Mouse (Mus musculus) layer of hippocampus, adult 18-20 months (tissue): ENCODE data around the gene Mob2. TPM values are rescaled to one million over a fixed set of nuclear protein-coding genes. Genes with fewer than 3 reads are reported as not detected.

Source experiments
- DNase-seq, 2 experiments: peaks; one replicate each; pipeline ENCODE4 v3.0.0; 2022; ENCODE audit warnings: low spot score in 2 of 2
- total RNA-seq, 2 experiments: library from RNA; stranded (reverse); gene quantifications; 2 replicates each; pipeline ENCODE4 v1.2.3; 2021

Mob2 gene
- total RNA-seq, 2 experiments from 2014 or later, result 29.0 to 32.0 TPM

GRCm38 (mm10) chr7:142030073-142030472, 30.8 kb downstream of the Mob2 start:
- DNase-seq, result no peak

- no peak for DNase-seq
These were observed 34.9 kb downstream of the Mob2 start for GRCm38 (mm10) chr7:142025926-142026325.

- DNase-seq, result no peak
These were observed 35.7 kb downstream of the Mob2 start for GRCm38 (mm10) chr7:142025196-142025595.

- no peak for DNase-seq
These were observed 40.0 kb downstream of the Mob2 start for GRCm38 (mm10) chr7:142020827-142021226.

GRCm38 (mm10) chr7:142019699-142020098, 41.2 kb downstream of the Mob2 start:
- DNase-seq, result no peak

GRCm38 (mm10) chr7:142016562-142016961, 44.3 kb downstream of the Mob2 start:
- no peak for DNase-seq

GRCm38 (mm10) chr7:142001597-142002340, 59.1 kb downstream of the Mob2 start:
- DNase-seq, result peak in 1 of 2 experiments; percentile 48

- no peak for DNase-seq
These were observed 60.2 kb downstream of the Mob2 start for GRCm38 (mm10) chr7:142000661-142001060.

GRCm38 (mm10) chr7:141994121-141994520, 66.7 kb downstream of the Mob2 start:
- no peak for DNase-seq

- no peak for DNase-seq
These were observed 69.7 kb downstream of the Mob2 start for GRCm38 (mm10) chr7:141991183-141991582.

- DNase-seq, result no peak
These were observed 72.5 kb downstream of the Mob2 start for GRCm38 (mm10) chr7:141988314-141988806.

- no peak for DNase-seq
These were observed 79.6 kb downstream of the Mob2 start for GRCm38 (mm10) chr7:141981237-141981636.

GRCm38 (mm10) chr7:141979247-141979646, 81.6 kb downstream of the Mob2 start:
- DNase-seq, result no peak

- DNase-seq, result no peak
These were observed 82.9 kb downstream of the Mob2 start for GRCm38 (mm10) chr7:141978003-141978402.

- DNase-seq, result peak in 1 of 2 experiments; percentile 57
These were observed 87.8 kb downstream of the Mob2 start for GRCm38 (mm10) chr7:141972831-141973619.

- DNase-seq, result no peak
These were observed 94.6 kb downstream of the Mob2 start for GRCm38 (mm10) chr7:141966281-141966680.

GRCm38 (mm10) chr7:141962521-141962920, 98.3 kb downstream of the Mob2 start:
- DNase-seq, result no peak

- DNase-seq, result no peak
These were observed 99.4 kb downstream of the Mob2 start for GRCm38 (mm10) chr7:141961491-141961890.

- no peak for DNase-seq
These were observed 99.9 kb downstream of the Mob2 start for GRCm38 (mm10) chr7:141960926-141961325.

- no peak for DNase-seq
These were observed 101.7 kb downstream of the Mob2 start for GRCm38 (mm10) chr7:141959133-141959532.
